ENCODE assay signal across 8 mouse cellular contexts in genomic region chr6:116056676-116057264, GRCm38 (mm10).
DNase-seq lines count a peak whose midpoint lies in the region; ATAC-seq and TF ChIP-seq lines count a peak whose summit lies in the region.

No protein-coding gene starts in this region.

- no peaks in the 10 kb centered on the region for H3K27me3 ChIP-seq in embryonic facial prominence, embryonic 13.5 days
- H3K27me3 ChIP-seq in intestine, postnatal 0 days (replicated peaks; ENCODE audit: control insufficient read depth, insufficient read depth, low read length) = no peaks in the 10 kb centered on the region

- intact Hi-C loops in left cerebral cortex, postnatal 14 days (cut with DNase I) = no loop called here

- no peak overlapping the region for H3K9ac ChIP-seq in embryonic facial prominence, embryonic 13.5 days
- no peak overlapping the region for H3K9ac ChIP-seq in intestine, postnatal 0 days (ENCODE audit: low read depth, low read length)

- peaks cover 6% of the 10 kb centered on the region for H3K4me1 ChIP-seq in embryonic facial prominence, embryonic 13.5 days
- no peaks in the 10 kb centered on the region for H3K4me1 ChIP-seq in intestine, postnatal 0 days (replicated peaks; ENCODE audit: control insufficient read depth, insufficient read depth, low read length)

- H3K9me3 ChIP-seq in embryonic facial prominence, embryonic 13.5 days = no peaks in the 10 kb centered on the region
- no peaks in the 10 kb centered on the region for H3K9me3 ChIP-seq in intestine, postnatal 0 days (ENCODE audit: control insufficient read depth)

- TF ChIP-seq CTCF in intestine, postnatal 0 days (IDR thresholded peaks at IDR 0.05; ENCODE audit: low read depth) = no peak

- H3K4me3 ChIP-seq in embryonic facial prominence, embryonic 13.5 days = no peak overlapping the region
- H3K4me3 ChIP-seq in intestine, postnatal 0 days (ENCODE audit: low read depth, low read length) = no peak overlapping the region

- H3K36me3 ChIP-seq in embryonic facial prominence, embryonic 13.5 days = no peaks in the 10 kb centered on the region
- H3K36me3 ChIP-seq in intestine, postnatal 0 days (ENCODE audit: control insufficient read depth, insufficient read depth) = no peaks in the 10 kb centered on the region

- peak overlapping the region; percentile 27 for H3K4me2 ChIP-seq in embryonic facial prominence, embryonic 13.5 days
- peak overlapping the region; percentile 31 for H3K4me2 ChIP-seq in intestine, postnatal 0 days (replicated peaks; ENCODE audit: low read depth)

- DNase-seq in thymus, postnatal 14 days = peak; percentile 11
- no peak for DNase-seq in thymus, postnatal 0 days (ENCODE audit: low spot score)
- peak; percentile 72 to 77 for DNase-seq in left cerebral cortex, postnatal 14 days (ENCODE audit: low spot score in 2 of 2)
- DNase-seq in right cerebral cortex, adult 2 months (ENCODE audit: low spot score in 2 of 2) = peak; percentile 60 to 80
- no peak for DNase-seq in gastrocnemius, postnatal 25 days
- DNase-seq in natural killer cell, adult 2 months (ENCODE audit: low spot score in 2 of 2) = no peak

- 34% methylated on average over 13 of the region's 13 CpGs for WGBS in embryonic facial prominence, embryonic 13.5 days
- 31% methylated on average over 13 of the region's 13 CpGs for WGBS in intestine, postnatal 0 days

- no peak for ATAC-seq in embryonic facial prominence, embryonic 13.5 days (ENCODE audit: insufficient number of reproducible peaks, insufficient read depth, low FRiP score, low TSS enrichment, low read depth)
- 0 out of 2 replicates have a peak, but pooled peaks have one; percentile 19 for ATAC-seq in intestine, postnatal 0 days

- no peak overlapping the region; the same call in 1 of the 2 replicates for H3K27ac ChIP-seq in embryonic facial prominence, embryonic 13.5 days
- no peak overlapping the region for H3K27ac ChIP-seq in intestine, postnatal 0 days (ENCODE audit: low read depth, low read length)

Comparison
In these comparisons a context has a peak if more than half of its experiments do, and no peak if none do; other contexts are left out.
1. DNase-seq: peak in thymus, postnatal 14 days (single experiment), left cerebral cortex, postnatal 14 days (2 of 2) and right cerebral cortex, adult 2 months (2 of 2); none in thymus, postnatal 0 days (single experiment), gastrocnemius, postnatal 25 days (single experiment) and natural killer cell, adult 2 months (0 of 2).